Mouse (Mus musculus) limb, embryonic 12.5 days (tissue): ENCODE results near the gene Gm9903. TPM values are rescaled to one million over a fixed set of nuclear protein-coding genes. Genes with fewer than 3 reads are reported as not detected.
A peak's percentile ranks its signal among the peaks of the same experiment; 100 is the strongest.

Experiments
- ATAC-seq: fragments of 200-750 bp; cut with Nextera tagmentation; 2 replicates; pipeline ENCODE4 v1.8.0; 2017; ENCODE audit warnings: low read depth, moderate TSS enrichment; ENCODE audit not compliant: insufficient number of reproducible peaks, insufficient read depth, low FRiP score, low TSS enrichment
- H3K27ac ChIP-seq: fragments of 300-500 bp; sonication (generic); 2 replicates; pipeline ENCODE4 v1.5.1; 2016; ENCODE audit warnings: mild to moderate bottlenecking, moderate library complexity
- H3K27me3 ChIP-seq: fragments of 300-500 bp; sonication (generic); 2 replicates; pipeline ENCODE4 v1.6.1; 2016; ENCODE audit warnings: mild to moderate bottlenecking, moderate library complexity
- H3K36me3 ChIP-seq: fragments of 300-500 bp; sonication (generic); 2 replicates; pipeline ENCODE4 v1.6.1; 2016; ENCODE audit warnings: mild to moderate bottlenecking, moderate library complexity
- H3K4me1 ChIP-seq: fragments of 300-500 bp; sonication (generic); replicated peaks from 2 replicates; pipeline ENCODE4 v1.6.1; 2016
- H3K4me2 ChIP-seq: fragments of 300-500 bp; sonication (generic); 2 replicates; pipeline ENCODE4 v1.6.1; 2016; ENCODE audit warnings: mild to moderate bottlenecking, moderate library complexity
- H3K4me3 ChIP-seq: fragments of 300-500 bp; sonication (generic); replicated peaks from 2 replicates; pipeline ENCODE4 v1.5.1; 2016; ENCODE audit warnings: mild to moderate bottlenecking
- H3K9ac ChIP-seq: fragments of 300-500 bp; sonication (generic); replicated peaks from 2 replicates; pipeline ENCODE4 v1.6.1; 2016; ENCODE audit warnings: mild to moderate bottlenecking, moderate library complexity
- H3K9me3 ChIP-seq: fragments of 300-500 bp; sonication (generic); 2 replicates; pipeline ENCODE4 v1.6.1; 2016; ENCODE audit warnings: mild to moderate bottlenecking, moderate library complexity
- WGBS: fragments of 180-500 bp; shearing (Covaris S2); methylation state at CpG from one replicate; pipeline ENCODE4 v1.1.7; 2016; 5-methylcytosine and 5-hydroxymethylcytosine counted together
- polyA plus RNA-seq: library from polyadenylated mRNA; unstranded; fragments of >200 nt; fragmentation: Nextera tagmentation; extraction: Ambion mirVana; gene quantifications from 2 replicates; pipeline ENCODE4 v1.2.1, GENCODE M21; 2016

Gm9903 gene
- polyA plus RNA-seq, 1 experiment from 2014 or later, result 0.46 TPM

DNA sequence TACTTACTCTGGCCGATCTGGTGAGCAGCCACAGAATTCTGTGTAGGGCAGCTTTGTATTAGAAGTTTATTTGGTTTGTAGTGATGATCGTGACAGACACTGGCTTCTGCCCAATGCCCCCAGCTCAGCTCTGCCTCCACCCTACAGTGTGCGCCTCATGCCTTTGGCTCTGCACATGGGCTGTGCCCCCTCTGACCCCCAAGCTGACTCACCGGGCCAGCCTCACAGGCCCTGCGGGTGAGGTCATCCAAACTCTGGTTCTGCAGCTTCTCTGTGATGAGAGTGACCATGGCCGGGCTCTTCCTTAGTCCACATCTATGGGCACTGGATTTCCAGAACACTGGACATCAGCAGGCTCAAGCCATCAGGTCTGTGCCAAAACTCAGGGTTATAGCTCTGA, 15.3 kb upstream of the Gm9903 start:
- ATAC-seq, result no peak; the same call in 1 of the 2 replicates
- H3K4me1 ChIP-seq, result no peaks in the 10 kb centered on the region
- no peaks in the 10 kb centered on the region for H3K27me3 ChIP-seq
- H3K27ac ChIP-seq, result no peak overlapping the region
- no peaks in the 10 kb centered on the region for H3K9me3 ChIP-seq
- no peak overlapping the region for H3K4me3 ChIP-seq
- H3K36me3 ChIP-seq, result peaks cover 50% of the 10 kb centered on the region
- WGBS, result 95% methylated on average over 6 of the region's 6 CpGs
- no peak overlapping the region for H3K9ac ChIP-seq
- H3K4me2 ChIP-seq, result no peak overlapping the region

DNA sequence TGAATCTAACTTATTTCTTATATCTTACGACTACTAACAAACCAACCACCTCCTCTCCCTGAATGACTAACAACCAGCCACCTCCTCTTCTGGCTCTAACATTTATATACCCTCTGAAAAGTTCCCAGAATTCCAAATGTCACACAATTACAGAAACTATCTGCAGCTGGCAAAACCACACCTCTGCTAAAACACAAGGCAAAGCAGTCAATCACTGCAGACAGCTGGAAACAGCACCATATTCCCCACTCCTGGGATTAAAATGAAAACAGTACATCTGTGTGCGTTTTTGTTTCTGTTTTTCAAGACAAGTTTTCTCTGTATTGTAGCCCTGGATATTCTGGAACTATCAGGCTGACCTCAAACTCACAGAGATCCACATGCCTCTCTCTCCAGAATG, 7.1 kb upstream of the Gm9903 start:
- no peak overlapping the region for H3K27ac ChIP-seq
- no peak overlapping the region for H3K4me3 ChIP-seq
- no peak overlapping the region for H3K4me2 ChIP-seq
- H3K9me3 ChIP-seq, result no peaks in the 10 kb centered on the region
- no peak overlapping the region for H3K9ac ChIP-seq
- H3K27me3 ChIP-seq, result no peaks in the 10 kb centered on the region
- peaks cover 4% of the 10 kb centered on the region for H3K4me1 ChIP-seq
- peaks cover 15% of the 10 kb centered on the region; the same call in 1 of the 2 replicates for H3K36me3 ChIP-seq
- 94% methylated on average over 2 of the region's 2 CpGs for WGBS
- ATAC-seq, result no peak

DNA sequence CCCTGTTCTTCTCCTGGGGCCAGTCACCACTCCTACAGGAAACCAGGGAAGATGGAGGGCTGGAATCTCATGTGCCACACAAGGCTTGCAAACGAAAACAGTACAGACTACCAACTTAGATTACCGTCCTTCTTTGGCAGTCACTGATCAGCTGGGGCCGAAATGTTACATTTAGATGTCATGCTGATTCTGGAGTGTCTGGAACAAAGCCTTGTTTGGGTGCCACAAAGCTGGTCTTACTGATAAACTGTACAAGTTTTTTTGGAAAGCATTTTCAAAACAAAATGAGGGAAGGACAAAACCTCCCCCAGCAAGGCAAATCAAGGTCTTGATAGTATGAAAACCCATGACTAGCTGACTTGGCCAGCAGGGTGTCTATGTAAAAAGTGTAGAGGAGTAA, 6.0 kb upstream of the Gm9903 start:
- no peak overlapping the region for H3K4me3 ChIP-seq
- H3K9ac ChIP-seq, result no peak overlapping the region
- H3K4me1 ChIP-seq, result peaks cover 11% of the 10 kb centered on the region
- ATAC-seq, result no peak
- no peak overlapping the region for H3K27ac ChIP-seq
- H3K27me3 ChIP-seq, result no peaks in the 10 kb centered on the region
- H3K9me3 ChIP-seq, result no peaks in the 10 kb centered on the region
- H3K4me2 ChIP-seq, result no peak overlapping the region
- 87% methylated on average over 3 of the region's 3 CpGs for WGBS
- peaks cover 15% of the 10 kb centered on the region; the same call in 1 of the 2 replicates for H3K36me3 ChIP-seq

DNA sequence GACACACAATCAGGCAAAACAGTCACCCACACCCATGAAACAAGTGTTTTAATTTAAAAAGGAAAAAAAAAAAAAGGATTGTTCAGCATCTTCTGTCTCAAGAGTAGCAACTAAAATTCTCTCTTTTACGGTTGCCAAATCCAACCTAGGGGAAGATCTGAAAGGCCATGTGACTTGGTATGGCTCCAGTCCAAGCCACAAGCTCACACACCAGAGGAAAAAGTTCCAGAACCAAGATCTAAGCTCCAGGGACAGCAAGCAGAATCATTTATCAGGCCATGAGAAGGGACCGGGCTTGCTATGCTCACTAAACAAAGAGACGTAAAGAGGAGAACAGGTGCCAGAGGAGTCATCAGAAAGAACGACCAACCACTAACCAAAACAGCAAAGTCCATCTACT, 1.8 kb upstream of the Gm9903 start:
- H3K4me1 ChIP-seq, result peaks cover 22% of the 10 kb centered on the region
- peak overlapping the region; percentile 40; the same call in 1 of the 2 replicates for H3K9ac ChIP-seq
- H3K27me3 ChIP-seq, result no peaks in the 10 kb centered on the region
- peak overlapping the region; percentile 76 for H3K4me2 ChIP-seq
- H3K9me3 ChIP-seq, result no peaks in the 10 kb centered on the region
- H3K27ac ChIP-seq, result no peak overlapping the region
- 52% methylated on average over 4 of the region's 4 CpGs for whole genome bisulfite sequencing
- H3K36me3 ChIP-seq, result peaks cover 12% of the 10 kb centered on the region; the same call in 1 of the 2 replicates
- peak overlapping the region; percentile 87 for H3K4me3 ChIP-seq
- no peak for ATAC-seq

DNA sequence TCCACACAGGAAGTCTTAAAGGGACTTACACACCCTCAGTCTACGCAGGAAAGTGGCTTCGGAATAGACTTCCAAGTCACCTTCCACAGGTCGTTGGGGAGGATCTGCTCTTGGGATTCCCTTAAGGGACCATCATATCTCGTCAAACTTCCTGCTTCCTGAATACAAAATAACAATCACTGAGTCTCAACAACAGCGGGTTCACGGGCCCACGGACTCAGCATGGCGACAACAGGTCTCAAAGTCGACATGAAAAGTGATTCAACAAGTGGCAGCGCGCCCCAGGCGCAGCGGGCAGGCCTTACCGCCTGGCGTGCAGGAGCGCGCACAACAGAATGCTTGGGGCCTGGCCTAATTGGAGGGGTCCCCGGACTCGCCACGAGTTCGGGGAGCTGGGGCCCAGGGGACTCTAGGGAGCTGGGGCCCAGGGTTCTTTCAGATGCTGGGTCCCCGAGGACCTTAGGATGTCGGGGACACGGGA, 865 bp upstream of the Gm9903 start:
- Histone ChIP-seq H3K27me3 (no peaks in the 10 kb centered on the region), H3K27ac (peak overlapping the region; percentile 90), H3K4me3 (peak overlapping the region; percentile 87), H3K4me1 (peaks cover 22% of the 10 kb centered on the region), H3K4me2 (peak overlapping the region; percentile 76), H3K9ac (peak overlapping the region; percentile 84), H3K9me3 (no peaks in the 10 kb centered on the region), H3K36me3 (peaks cover 7% of the 10 kb centered on the region; the same call in 1 of the 2 replicates)
- whole genome bisulfite sequencing, result under 1% methylated on average over 24 of the region's 24 CpGs
- no peak for ATAC-seq

DNA sequence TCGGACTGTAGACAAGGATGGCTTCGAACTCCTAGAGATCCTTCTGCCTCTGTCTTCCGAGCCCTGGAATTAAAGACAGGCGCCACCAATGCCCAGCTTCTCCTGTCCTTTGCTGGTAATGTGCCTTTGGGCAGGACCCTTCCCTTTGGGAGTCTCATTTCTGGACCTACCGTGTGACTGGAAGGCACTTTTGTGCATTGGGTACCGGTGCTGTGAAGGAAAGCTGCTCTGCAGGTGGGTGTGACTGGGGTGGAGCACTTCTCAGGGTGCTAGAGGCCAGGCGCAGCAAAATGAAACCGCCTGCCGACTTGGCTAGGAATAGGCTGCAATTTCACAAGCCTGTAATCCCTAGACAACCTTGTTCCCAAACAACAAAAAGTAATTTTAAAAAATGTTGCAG, 336 bp downstream of the Gm9903 start:
- peak overlapping the region; percentile 76 for H3K4me2 ChIP-seq
- WGBS, result 1% methylated on average over 9 of the region's 9 CpGs
- H3K9ac ChIP-seq, result peak overlapping the region; percentile 61
- no peaks in the 10 kb centered on the region for H3K9me3 ChIP-seq
- no peaks in the 10 kb centered on the region for H3K27me3 ChIP-seq
- ATAC-seq, result no peak; the same call in 1 of the 2 replicates
- peak overlapping the region; percentile 64 for H3K27ac ChIP-seq
- H3K4me1 ChIP-seq, result peaks cover 22% of the 10 kb centered on the region
- H3K36me3 ChIP-seq, result peaks cover 13% of the 10 kb centered on the region
- H3K4me3 ChIP-seq, result peak overlapping the region; percentile 87

DNA sequence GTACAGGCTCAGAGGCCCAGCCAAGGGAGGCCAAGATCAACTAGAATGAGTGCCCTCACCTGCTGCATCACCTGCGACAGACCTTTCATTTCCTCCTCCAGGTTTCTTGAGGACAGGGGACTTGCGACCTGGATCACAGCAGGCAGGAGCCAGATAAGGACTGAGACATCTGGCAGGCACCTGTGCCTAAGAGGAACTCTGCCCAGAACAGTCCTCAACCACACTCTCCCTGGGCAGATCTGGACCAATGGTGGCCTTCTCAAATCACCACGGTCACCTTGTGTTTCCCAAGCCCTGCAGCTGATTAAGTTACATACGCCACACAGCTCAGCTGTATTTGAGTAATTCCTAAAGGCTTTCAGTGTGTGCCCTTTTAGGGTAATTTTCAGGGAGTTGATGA, 890 bp downstream of the Gm9903 start:
- H3K27me3 ChIP-seq, result no peaks in the 10 kb centered on the region
- H3K27ac ChIP-seq, result no peak overlapping the region; the same call in 1 of the 2 replicates
- ATAC-seq, result no peak
- peaks cover 15% of the 10 kb centered on the region for H3K36me3 ChIP-seq
- H3K4me2 ChIP-seq, result peak overlapping the region; percentile 76
- H3K9me3 ChIP-seq, result no peaks in the 10 kb centered on the region
- peak overlapping the region; percentile 87 for H3K4me3 ChIP-seq
- 0 out of 2 replicates have a peak overlapping the region, but pooled peaks have one; percentile 61 for H3K9ac ChIP-seq
- peaks cover 22% of the 10 kb centered on the region for H3K4me1 ChIP-seq
- WGBS, result 36% methylated on average over 4 of the region's 4 CpGs

DNA sequence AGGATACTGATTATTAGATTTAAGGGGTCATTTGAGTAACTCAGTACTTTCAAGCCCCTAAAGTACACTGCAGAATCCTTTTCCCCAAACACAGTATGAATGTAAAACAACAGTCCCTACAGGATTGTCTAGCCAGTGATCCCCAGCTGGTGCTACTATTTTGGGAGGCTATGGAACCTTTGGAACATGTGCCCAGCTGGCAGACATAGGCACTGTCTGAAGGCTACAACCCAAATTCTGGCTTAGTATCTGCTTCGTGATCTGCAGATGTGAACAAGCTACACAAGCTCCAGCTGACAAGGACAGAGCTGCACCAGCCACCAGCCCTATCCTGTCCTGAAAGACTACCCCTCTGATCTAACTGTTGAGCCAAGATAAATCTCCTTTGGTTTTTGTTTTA, 2.8 kb downstream of the Gm9903 start:
- no peak overlapping the region for H3K4me2 ChIP-seq
- H3K27me3 ChIP-seq, result no peaks in the 10 kb centered on the region
- H3K9me3 ChIP-seq, result no peaks in the 10 kb centered on the region
- H3K27ac ChIP-seq, result no peak overlapping the region
- ATAC-seq, result no peak
- H3K4me1 ChIP-seq, result peaks cover 19% of the 10 kb centered on the region
- no peak overlapping the region for H3K4me3 ChIP-seq
- WGBS, result 74% methylated on average over 1 of the region's 1 CpGs
- H3K9ac ChIP-seq, result no peak overlapping the region
- peaks cover 32% of the 10 kb centered on the region for H3K36me3 ChIP-seq

DNA sequence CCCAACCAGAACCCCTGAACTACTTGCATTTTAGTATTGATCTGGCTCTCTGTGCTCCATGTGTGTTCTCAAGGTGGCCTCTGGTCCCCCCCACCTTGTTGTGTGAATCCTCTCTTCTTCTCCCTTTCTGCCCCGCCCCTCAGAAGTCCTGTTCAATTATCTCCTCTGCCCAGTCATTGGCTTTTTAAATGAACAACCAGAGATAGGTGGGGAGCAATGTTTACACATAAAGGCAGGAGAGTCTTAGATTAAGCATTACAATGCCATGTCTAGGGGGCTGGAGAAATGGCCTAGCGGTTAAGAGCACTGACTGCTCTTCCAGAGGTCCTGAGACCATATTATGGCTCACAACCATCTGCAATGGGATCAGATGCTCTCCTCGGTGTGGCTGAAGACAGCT, 5.6 kb downstream of the Gm9903 start:
- no peaks in the 10 kb centered on the region for H3K9me3 ChIP-seq
- H3K4me1 ChIP-seq, result peaks cover 7% of the 10 kb centered on the region

DNA sequence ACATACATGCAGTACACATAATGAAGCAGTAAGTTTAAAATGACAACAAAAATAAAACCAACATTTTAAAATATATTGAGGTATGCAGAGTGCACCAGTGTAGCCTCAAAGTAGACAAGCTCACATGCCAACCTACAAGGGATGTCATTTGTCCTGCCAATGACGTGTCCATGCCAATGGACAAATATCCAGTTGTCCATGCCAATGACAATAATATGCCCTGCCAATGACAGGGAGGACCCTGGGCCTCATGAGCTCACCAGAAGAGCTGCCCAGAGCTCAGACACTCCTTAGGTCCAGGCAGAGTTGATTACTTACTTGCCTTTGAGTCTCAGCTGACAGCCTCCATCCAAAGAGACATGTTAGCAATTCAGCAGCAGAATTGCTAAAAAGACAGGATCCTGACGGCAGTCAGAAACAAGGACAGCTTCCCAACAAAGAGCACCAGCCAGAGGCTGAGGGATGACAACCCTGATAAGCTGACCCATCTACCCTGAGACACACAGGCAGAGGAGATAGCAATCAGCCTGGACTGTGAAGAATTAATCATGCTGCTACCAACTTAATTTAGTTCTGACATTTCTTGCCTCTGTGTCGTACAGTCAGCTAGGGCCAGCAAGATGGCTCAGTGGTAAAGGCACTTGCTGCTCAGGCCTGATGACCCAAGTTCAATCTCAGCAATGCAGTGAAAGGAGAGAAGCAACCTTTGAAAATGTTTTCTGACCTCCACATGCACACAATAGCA, 8.1 kb downstream of the Gm9903 start:
- Histone ChIP-seq H3K27ac (no peak overlapping the region), H3K4me3 (no peak overlapping the region), H3K36me3 (peaks cover 76% of the 10 kb centered on the region), H3K4me2 (no peak overlapping the region), H3K4me1 (no peaks in the 10 kb centered on the region), H3K9ac (no peak overlapping the region), H3K9me3 (no peaks in the 10 kb centered on the region), H3K27me3 (no peaks in the 10 kb centered on the region)
- no peak for ATAC-seq
- WGBS, result 79% methylated on average over 3 of the region's 3 CpGs

More for the DNA sequence above, 5.6 kb downstream of the Gm9903 start:
- Histone ChIP-seq H3K4me2 (no peak overlapping the region), H3K9ac (no peak overlapping the region), H3K27me3 (no peaks in the 10 kb centered on the region), H3K4me3 (no peak overlapping the region), H3K27ac (no peak overlapping the region), H3K36me3 (peaks cover 52% of the 10 kb centered on the region)
- no peak for ATAC-seq
- 90% methylated on average over 3 of the region's 3 CpGs for WGBS

DNA sequence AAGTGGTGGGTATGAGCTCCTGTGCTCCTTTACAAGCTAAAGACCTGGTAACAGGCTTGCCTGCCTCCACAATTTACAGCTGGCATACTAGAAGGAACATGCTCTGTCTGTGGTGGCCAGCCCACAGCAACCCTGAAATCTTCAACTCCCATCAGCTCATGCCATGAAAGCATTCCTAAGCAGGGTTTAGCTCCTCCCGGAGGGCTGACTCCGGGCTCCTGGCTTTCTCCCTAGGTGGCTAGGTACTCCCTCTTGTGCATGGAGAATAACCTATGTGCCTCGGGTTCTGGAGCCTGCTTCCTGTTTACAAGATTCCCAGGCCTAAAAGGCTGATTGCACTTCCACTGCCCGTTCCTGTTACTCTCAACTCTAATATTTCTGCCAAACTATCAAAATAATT, 9.1 kb downstream of the Gm9903 start:
- Histone ChIP-seq H3K9ac (no peak overlapping the region), H3K4me1 (no peaks in the 10 kb centered on the region), H3K9me3 (no peaks in the 10 kb centered on the region), H3K4me3 (no peak overlapping the region), H3K36me3 (peaks cover 83% of the 10 kb centered on the region), H3K4me2 (no peak overlapping the region), H3K27me3 (no peaks in the 10 kb centered on the region), H3K27ac (no peak overlapping the region)
- WGBS, result 59% methylated on average over 4 of the region's 4 CpGs
- ATAC-seq, result no peak
